In genomic region chr15:87545731-87546360, GRCm38 (mm10) we compare ENCODE assay signal across 9 mouse cellular contexts. TPM values are rescaled to one million over a fixed set of nuclear protein-coding genes. Genes with fewer than 3 reads are reported as not detected.
DNase-seq lines count a peak whose midpoint lies in the region; ATAC-seq and TF ChIP-seq lines count a peak whose summit lies in the region.
"Had no signal": no experiment of that assay in that cellular context is flagged by ENCODE, and none has a peak within 500 bp of the region (broad histone marks: within the 10 kb centered on the region; RNA-seq: fewer than 3 reads in every experiment).

No protein-coding gene starts in this region.

- peaks cover 16% of the 10 kb centered on the region; the same call in 1 of the 2 replicates for H3K4me1 ChIP-seq in forebrain, postnatal 0 days (ENCODE audit: insufficient read depth)
- H3K4me1 ChIP-seq in midbrain, embryonic 14.5 days (ENCODE audit: control insufficient read depth, insufficient read depth, low read length) = peaks cover 41% of the 10 kb centered on the region

- peak overlapping the region; percentile 71 for H3K4me2 ChIP-seq in forebrain, postnatal 0 days (ENCODE audit: low read depth)
- peak overlapping the region; percentile 78 for H3K4me2 ChIP-seq in midbrain, embryonic 14.5 days (ENCODE audit: low read length)

- peak overlapping the region; percentile 78 for H3K4me3 ChIP-seq in forebrain, postnatal 0 days (ENCODE audit: low read depth, low read length)
- peak overlapping the region; percentile 80 for H3K4me3 ChIP-seq in midbrain, embryonic 14.5 days (replicated peaks; ENCODE audit: low read depth, low read length)

- DNase-seq in heart, adult 11 months = peak; percentile 54
- DNase-seq in heart, postnatal 4 days = no peak
- DNase-seq in cerebellum, postnatal 36 days = peak; percentile 44 to 53
- peak; percentile 30 for DNase-seq in forebrain, postnatal 0 days
- DNase-seq in midbrain, embryonic 14.5 days = peak; percentile 47
- no peak for DNase-seq in thymus, adult 18-20 months
- DNase-seq in c-Kit-positive CD71-positive TER-119-positive erythroid progenitor cells, embryonic 14.5 days (ENCODE audit: low spot score) = no peak
- no peak for DNase-seq in layer of hippocampus, adult 11-12 months (ENCODE audit: low spot score)
- DNase-seq: B cell, adult 2 months had no signal

- ATAC-seq in forebrain, postnatal 0 days = no peak
- ATAC-seq in midbrain, embryonic 14.5 days (ENCODE audit: low FRiP score, low TSS enrichment) = no peak

- H3K36me3 ChIP-seq in forebrain, postnatal 0 days (ENCODE audit: insufficient read depth) = no peaks in the 10 kb centered on the region
- no peaks in the 10 kb centered on the region for H3K36me3 ChIP-seq in midbrain, embryonic 14.5 days (ENCODE audit: control insufficient read depth, insufficient read depth, low read length)

- H3K27ac ChIP-seq in forebrain, postnatal 0 days (ENCODE audit: low read depth, low read length) = peak overlapping the region; percentile 79; the same call in 1 of the 2 replicates
- 0 out of 2 replicates have a peak overlapping the region, but pooled peaks have one; percentile 79 for H3K27ac ChIP-seq in midbrain, embryonic 14.5 days (replicated peaks; ENCODE audit: low read depth, low read length)

- H3K9ac ChIP-seq in forebrain, postnatal 0 days = peak overlapping the region; percentile 88
- H3K9ac ChIP-seq in midbrain, embryonic 14.5 days (replicated peaks; ENCODE audit: low read length) = peak overlapping the region; percentile 94

- no peaks in the 10 kb centered on the region for H3K9me3 ChIP-seq in forebrain, postnatal 0 days (ENCODE audit: low read length)
- H3K9me3 ChIP-seq in midbrain, embryonic 14.5 days (ENCODE audit: control insufficient read depth, low read length) = no peaks in the 10 kb centered on the region

- H3K27me3 ChIP-seq in forebrain, postnatal 0 days (ENCODE audit: insufficient read depth, low read length) = no peaks in the 10 kb centered on the region
- H3K27me3 ChIP-seq in midbrain, embryonic 14.5 days (ENCODE audit: control insufficient read depth, insufficient read depth, low read length) = 0 out of 2 replicates have a peak, but pooled peaks cover 3% of the 10 kb centered on the region

- no peak for TF ChIP-seq CTCF in forebrain, postnatal 0 days (IDR thresholded peaks at IDR 0.05; ENCODE audit: low read depth)

- 19% methylated on average over 8 of the region's 8 CpGs for WGBS in forebrain, postnatal 0 days
- 21% methylated on average over 8 of the region's 8 CpGs for WGBS in midbrain, embryonic 14.5 days

RNA-seq across cellular contexts. Expression of gene Fam19a5, which starts 1.7 kb away (rescaled TPM):
- 1 to 10 TPM; 1.2 to 1.5 TPM for total RNA-seq in heart, postnatal 4 days (2021)
- 64.1 and 84.7 TPM in 2 replicates for total RNA-seq in forebrain, postnatal 0 days (2014; rRNA removed)
- 19.3 and 28.2 TPM in 2 replicates for polyA plus RNA-seq in forebrain, postnatal 0 days (2015; fragmentation: Nextera tagmentation; extraction: Ambion mirVana)
- 24.4 and 29.7 TPM in 2 replicates for polyA plus RNA-seq in midbrain, embryonic 14.5 days (2014; fragmentation: Nextera tagmentation; extraction: Ambion mirVana)

Comparison
In these comparisons a context has a peak if more than half of its experiments do, and no peak if none do; other contexts are left out.
1. DNase-seq: peak in heart, adult 11 months (single experiment), cerebellum, postnatal 36 days (2 of 2), forebrain, postnatal 0 days (single experiment) and midbrain, embryonic 14.5 days (single experiment); none in heart, postnatal 4 days (single experiment), thymus, adult 18-20 months (0 of 2), c-Kit-positive CD71-positive TER-119-positive erythroid progenitor cells, embryonic 14.5 days (single experiment) and layer of hippocampus, adult 11-12 months (single experiment).
2. RNA of gene Fam19a5, which starts 1.7 kb away (total RNA-seq): 64.1 to 84.7 TPM in forebrain, postnatal 0 days; 1.2 to 1.5 TPM in heart, postnatal 4 days; every median in the first group is over 10 times any median in the second.